Mouse (Mus musculus) heart, postnatal 0 days (tissue): Measurements from ENCODE around the gene Hcrtr2. TPM values are rescaled to one million over a fixed set of nuclear protein-coding genes. Genes with fewer than 3 reads are reported as not detected.

Experiments
- ATAC-seq: fragments of 200-750 bp; cut with Nextera tagmentation; 2 replicates; pipeline ENCODE4 v1.8.0; 2017; ENCODE audit warnings: low read depth, moderate number of reproducible peaks, moderate library complexity; ENCODE audit not compliant: insufficient read depth
- DNase-seq: peaks from one replicate; pipeline ENCODE4 v3.0.0-alpha.2; 2016; ENCODE audit warnings: low spot score
- H3K27ac ChIP-seq: fragments of 300-500 bp; sonication (generic); 2 replicates; pipeline ENCODE4 v1.5.1; 2014; ENCODE audit warnings: low read depth, mild to moderate bottlenecking
- H3K27me3 ChIP-seq: fragments of 300-500 bp; sonication (generic); 2 replicates; pipeline ENCODE4 v1.6.1; 2014; ENCODE audit warnings: low read length, mixed read lengths; ENCODE audit not compliant: control insufficient read depth, insufficient read depth
- H3K36me3 ChIP-seq: fragments of 300-500 bp; sonication (generic); replicated peaks from 2 replicates; pipeline ENCODE4 v1.6.1; 2014; ENCODE audit warnings: low read length, mixed read lengths; ENCODE audit not compliant: control insufficient read depth, insufficient read depth
- H3K4me1 ChIP-seq: fragments of 300-500 bp; sonication (generic); 2 replicates; pipeline ENCODE4 v1.6.1; 2014; ENCODE audit warnings: antibody characterized with exemption; ENCODE audit not compliant: control insufficient read depth, insufficient read depth
- H3K4me2 ChIP-seq: fragments of 300-500 bp; sonication (generic); 2 replicates; pipeline ENCODE4 v1.6.1; 2014; ENCODE audit warnings: low read depth, mild to moderate bottlenecking, low read length, moderate library complexity
- H3K4me3 ChIP-seq: fragments of 300-500 bp; sonication (generic); 2 replicates; pipeline ENCODE4 v1.5.1; 2014; ENCODE audit warnings: low read depth, low read length
- H3K9ac ChIP-seq: fragments of 300-500 bp; sonication (generic); replicated peaks from 2 replicates; pipeline ENCODE4 v1.6.1; 2014; ENCODE audit warnings: low read depth, low read length, mixed read lengths
- H3K9me3 ChIP-seq: fragments of 300-500 bp; sonication (generic); replicated peaks from 2 replicates; pipeline ENCODE4 v1.6.1; 2016; ENCODE audit warnings: low read length; ENCODE audit not compliant: control insufficient read depth
- CTCF ChIP-seq: IDR thresholded peaks from 2 replicates; pipeline ENCODE4 v1.5.1; 2016; ENCODE audit warnings: antibody characterized with exemption, control low read depth, low read depth
- EP300 ChIP-seq: IDR thresholded peaks from 2 replicates; pipeline ENCODE4 v1.6.1; 2016; ENCODE audit warnings: antibody characterized with exemption, low read depth
- WGBS: fragments of 180-500 bp; shearing (Covaris S2); extraction: QIAGEN DNeasy Blood & Tissue Kit; methylation state at CpG from one replicate; pipeline ENCODE4 v1.1.7; 2014; 5-methylcytosine and 5-hydroxymethylcytosine counted together
- polyA plus RNA-seq: library from polyadenylated mRNA; unstranded; fragments of >200 nt; fragmentation: Nextera tagmentation; extraction: Ambion mirVana; gene quantifications from 2 replicates; pipeline ENCODE4 v1.2.1, GENCODE M21; 2015
- total RNA-seq: library from RNA; depleted of rRNA; stranded (reverse); fragments of >200 nt; gene quantifications from 2 replicates; pipeline ENCODE4 v1.2.3, GENCODE M21; 2014; ENCODE audit warnings: low replicate concordance

Hcrtr2 gene
- total and polyA plus RNA-seq, 2 experiments from 2014 or later: not detected

- TF ChIP-seq EP300 (no peak), CTCF (no peak)
These were observed 71.5 kb downstream of the Hcrtr2 start for GRCm38 (mm10) chr9:76252109-76252508.

GRCm38 (mm10) chr9:76242322-76242721, 81.3 kb downstream of the Hcrtr2 start:
- Histone ChIP-seq H3K36me3 (no peaks in the 10 kb centered on the region), H3K27ac (no peak overlapping the region), H3K4me1 (no peaks in the 10 kb centered on the region), H3K9me3 (no peaks in the 10 kb centered on the region), H3K4me2 (no peak overlapping the region), H3K4me3 (no peak overlapping the region), H3K9ac (no peak overlapping the region), H3K27me3 (no peaks in the 10 kb centered on the region)
- ATAC-seq (no peak), DNase-seq (no peak)
- WGBS: 70% methylated on average over 1 of the region's 1 CpGs
- TF ChIP-seq EP300: no peak
- TF ChIP-seq CTCF: no peak

More at GRCm38 (mm10) chr9:76252109-76252508, 71.5 kb downstream of the Hcrtr2 start:
- Histone ChIP-seq H3K36me3 (no peaks in the 10 kb centered on the region), H3K9me3 (no peaks in the 10 kb centered on the region), H3K27me3 (no peaks in the 10 kb centered on the region), H3K9ac (no peak overlapping the region), H3K27ac (no peak overlapping the region), H3K4me3 (no peak overlapping the region), H3K4me1 (no peaks in the 10 kb centered on the region), H3K4me2 (no peak overlapping the region)
- 82% methylated on average over 4 of the region's 4 CpGs for WGBS
- DNase-seq: no peak
- ATAC-seq: no peak

- ATAC-seq (no peak), DNase-seq (no peak)
- Histone ChIP-seq H3K4me1 (no peaks in the 10 kb centered on the region), H3K4me3 (no peak overlapping the region), H3K9ac (no peak overlapping the region), H3K27ac (no peak overlapping the region), H3K4me2 (peak overlapping the region; percentile 21; the same call in 1 of the 2 replicates), H3K36me3 (no peaks in the 10 kb centered on the region), H3K9me3 (no peaks in the 10 kb centered on the region), H3K27me3 (no peaks in the 10 kb centered on the region)
- WGBS: 34% methylated on average over 5 of the region's 5 CpGs
- TF ChIP-seq CTCF (no peak), EP300 (no peak)
These were observed 85.7 kb downstream of the Hcrtr2 start for GRCm38 (mm10) chr9:76237946-76238345.

GRCm38 (mm10) chr9:76237243-76237642, 86.4 kb downstream of the Hcrtr2 start:
- H3K4me1 ChIP-seq: no peaks in the 10 kb centered on the region
- no peaks in the 10 kb centered on the region for H3K36me3 ChIP-seq
- WGBS: 25% methylated on average over 12 of the region's 12 CpGs
- peak overlapping the region; percentile 85 for H3K4me2 ChIP-seq
- no peaks in the 10 kb centered on the region for H3K27me3 ChIP-seq
- H3K27ac ChIP-seq: no peak overlapping the region
- DNase-seq (no peak), ATAC-seq (no peak)
- TF ChIP-seq CTCF: no peak
- no peak for TF ChIP-seq EP300
- H3K9ac ChIP-seq: no peak overlapping the region
- peak overlapping the region; percentile 49 for H3K4me3 ChIP-seq
- H3K9me3 ChIP-seq: no peaks in the 10 kb centered on the region

- Histone ChIP-seq H3K27ac (no peak overlapping the region), H3K9ac (peak overlapping the region; percentile 41; the same call in 1 of the 2 replicates), H3K4me1 (no peaks in the 10 kb centered on the region), H3K36me3 (no peaks in the 10 kb centered on the region), H3K27me3 (no peaks in the 10 kb centered on the region), H3K9me3 (no peaks in the 10 kb centered on the region), H3K4me3 (peak overlapping the region; percentile 49), H3K4me2 (peak overlapping the region; percentile 85)
- TF ChIP-seq EP300: no peak
- TF ChIP-seq CTCF: peak; percentile 77
- 1% methylated on average over 7 of the region's 7 CpGs for WGBS
- ATAC-seq (0 out of 2 replicates have a peak, but pooled peaks have one; percentile 36), DNase-seq (peak; percentile 52)
These were observed 87.0 kb downstream of the Hcrtr2 start for GRCm38 (mm10) chr9:76236626-76237025.

- Histone ChIP-seq H3K9me3 (no peaks in the 10 kb centered on the region), H3K27me3 (no peaks in the 10 kb centered on the region), H3K4me1 (no peaks in the 10 kb centered on the region), H3K9ac (peak overlapping the region; percentile 41), H3K36me3 (no peaks in the 10 kb centered on the region), H3K4me3 (peak overlapping the region; percentile 49), H3K4me2 (peak overlapping the region; percentile 85), H3K27ac (peak overlapping the region; percentile 3; the same call in 1 of the 2 replicates)
- WGBS: 3% methylated on average over 14 of the region's 14 CpGs
- DNase-seq (peak; percentile 8), ATAC-seq (no peak)
- no peak for TF ChIP-seq EP300
- no peak for TF ChIP-seq CTCF
These were observed 87.6 kb downstream of the Hcrtr2 start for GRCm38 (mm10) chr9:76235945-76236503.
